Mouse (Mus musculus) thymus, adult 2 months (tissue): ENCODE data around the gene Tbc1d32. TPM values are rescaled to one million over a fixed set of nuclear protein-coding genes. Genes with fewer than 3 reads are reported as not detected.

ENCODE experiments used
- DNase-seq: peaks from one replicate; pipeline ENCODE4 v3.0.0; 2021
- H3K27ac ChIP-seq: fragments of 200-500 bp; 2 replicates; pipeline ENCODE4 v1.5.1; 2012; ENCODE audit warnings: low read length, control low read depth; ENCODE audit not compliant: control insufficient read depth, insufficient read depth
- H3K27me3 ChIP-seq: fragments of 200-500 bp; 2 replicates; pipeline ENCODE4 v1.6.1; 2012; ENCODE audit warnings: mild to moderate bottlenecking, low read length, moderate library complexity, mixed read lengths; ENCODE audit not compliant: control insufficient read depth, insufficient read depth
- H3K36me3 ChIP-seq: fragments of 200-500 bp; 2 replicates; pipeline ENCODE4 v1.6.1; 2012; ENCODE audit warnings: mild to moderate bottlenecking, low read length, moderate library complexity; ENCODE audit not compliant: control insufficient read depth, insufficient read depth
- H3K4me1 ChIP-seq: fragments of 200-500 bp; replicated peaks from 2 replicates; pipeline ENCODE4 v1.6.1; 2012; ENCODE audit warnings: low read length; ENCODE audit not compliant: control insufficient read depth, insufficient read depth
- H3K4me3 ChIP-seq: fragments of 200-500 bp; 2 replicates; pipeline ENCODE4 v1.5.1; 2012; ENCODE audit warnings: mild to moderate bottlenecking, low read length, control low read depth, moderate library complexity; ENCODE audit not compliant: control insufficient read depth, insufficient read depth
- CTCF ChIP-seq: fragments of 200-500 bp; IDR thresholded peaks from 2 replicates; pipeline ENCODE4 v1.5.1; 2012; ENCODE audit warnings: mild to moderate bottlenecking, control low read depth, low read length, moderate library complexity, borderline replicate concordance; ENCODE audit not compliant: control insufficient read depth, poor library complexity, insufficient read depth; ENCODE audit errors: extremely low read depth
- POLR2A ChIP-seq: fragments of 200-500 bp; IDR thresholded peaks from 2 replicates; pipeline ENCODE4 v1.6.1; 2012; ENCODE audit warnings: mild to moderate bottlenecking, low read length, control low read depth, moderate library complexity; ENCODE audit not compliant: control insufficient read depth, poor library complexity, insufficient read depth; ENCODE audit errors: extremely low read depth
- WGBS: fragments of 180-500 bp; shearing (Covaris S2); methylation state at CpG from one replicate; pipeline ENCODE4 v1.1.7; 2018; 5-methylcytosine and 5-hydroxymethylcytosine counted together
- polyA plus RNA-seq: library from polyadenylated mRNA; depleted of rRNA; stranded (reverse); fragments of >200 nt; gene quantifications from 2 replicates; pipeline ENCODE4 v1.2.3, GENCODE M21; 2012

The Tbc1d32 gene
- polyA plus RNA-seq, 1 experiment, result 0.54 TPM

DNA sequence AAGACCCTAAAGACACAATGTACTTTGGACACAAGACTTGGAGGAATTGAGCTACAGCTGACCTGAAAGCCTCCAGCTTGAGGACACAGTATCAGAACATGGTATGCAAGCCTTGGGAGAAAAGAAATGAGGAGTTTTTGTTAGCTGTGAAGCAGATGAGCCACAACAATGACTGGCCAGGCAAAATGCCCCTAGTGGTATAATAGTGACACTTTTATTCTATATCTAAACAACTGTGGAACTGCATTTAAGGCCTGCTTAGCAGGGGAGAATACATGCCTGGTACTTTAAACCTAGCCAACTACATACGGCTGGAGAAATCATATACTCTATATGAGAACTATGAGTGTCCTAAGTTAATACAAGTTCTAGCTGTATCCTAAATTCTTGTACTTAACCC lies 101.5 kb downstream of the Tbc1d32 start:
- no peak for TF ChIP-seq CTCF
- TF ChIP-seq POLR2A, result no peak
- no peaks in the 10 kb centered on the region for H3K4me1 ChIP-seq
- H3K4me3 ChIP-seq, result no peak overlapping the region
- no peak overlapping the region for H3K27ac ChIP-seq
- no peak for DNase-seq
- 93% methylated on average over 1 of the region's 1 CpGs for whole genome bisulfite sequencing
- no peaks in the 10 kb centered on the region for H3K36me3 ChIP-seq
- H3K27me3 ChIP-seq, result no peaks in the 10 kb centered on the region

DNA sequence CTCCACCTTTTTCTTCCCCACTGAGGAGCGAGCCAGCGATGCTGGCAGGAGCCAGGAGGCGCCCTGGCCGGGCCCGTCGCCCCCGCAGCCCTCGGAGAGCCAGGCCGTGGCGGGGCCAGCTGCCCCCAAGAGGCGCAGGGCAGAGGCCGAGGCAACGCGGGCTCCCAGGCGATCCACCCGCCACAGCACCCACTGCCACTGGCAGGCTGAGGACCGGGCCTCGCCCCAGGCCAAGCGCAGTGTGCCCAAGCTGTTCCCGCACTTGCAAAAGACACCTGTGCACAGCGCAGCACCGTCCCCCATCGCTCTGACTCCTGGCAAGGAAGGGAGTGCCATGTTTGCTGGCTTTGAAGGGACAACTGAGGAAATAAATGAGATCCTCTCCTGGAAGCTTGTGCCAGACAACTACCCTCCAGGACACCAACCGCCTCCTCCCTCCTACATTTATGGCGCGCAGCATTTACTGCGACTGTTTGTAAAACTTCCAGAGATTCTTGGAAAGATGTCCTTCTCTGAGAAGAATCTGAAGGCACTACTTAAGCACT lies 112.8 kb downstream of the Tbc1d32 start:
- no peak overlapping the region for H3K27ac ChIP-seq

DNA sequence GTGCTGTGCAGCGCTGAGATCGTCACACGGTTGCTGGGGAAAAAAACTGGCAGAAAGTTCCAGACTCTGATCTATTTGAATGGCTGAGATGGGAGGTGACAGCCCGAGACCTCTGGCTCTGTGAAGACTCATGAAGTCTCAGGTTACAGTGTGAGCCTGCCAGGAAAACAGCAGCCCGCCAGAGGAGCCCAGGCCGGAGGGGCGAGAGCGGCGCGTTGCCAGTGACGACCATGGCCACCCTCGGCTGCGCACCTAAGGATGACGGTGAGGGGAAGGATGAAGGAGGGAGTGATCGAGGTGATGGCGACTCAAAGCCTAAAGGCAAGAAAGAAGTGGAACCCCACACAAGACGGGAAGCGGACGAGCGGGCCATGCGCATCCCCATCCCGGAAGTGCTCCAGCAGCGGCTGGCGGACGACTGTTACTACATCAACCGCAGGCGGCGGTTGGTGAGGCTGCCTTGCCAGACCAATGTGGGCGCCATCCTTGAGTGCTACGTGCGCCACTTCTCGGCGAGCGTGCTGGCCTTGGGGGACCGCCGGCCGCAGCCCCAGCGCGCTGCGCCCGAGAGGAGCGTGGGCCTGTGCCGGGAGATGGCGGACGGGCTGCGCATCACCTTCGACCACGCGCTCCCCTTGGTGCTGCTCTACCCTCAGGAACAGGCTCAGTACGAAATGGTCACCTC lies 113.4 kb downstream of the Tbc1d32 start:
- 0 out of 2 replicates have a peak, but pooled peaks have one; percentile 55 for TF ChIP-seq CTCF
- peak; percentile 46; the same call in 1 of the 2 replicates for TF ChIP-seq POLR2A
- Histone ChIP-seq H3K27me3 (no peaks in the 10 kb centered on the region), H3K4me3 (peak overlapping the region; percentile 96), H3K36me3 (no peaks in the 10 kb centered on the region), H3K27ac (no peak overlapping the region), H3K4me1 (peaks cover 7% of the 10 kb centered on the region)
- WGBS, result 17% methylated on average over 50 of the region's 50 CpGs
- peak; percentile 66 for DNase-seq

More for the DNA sequence above, 112.8 kb downstream of the Tbc1d32 start:
- no peaks in the 10 kb centered on the region for H3K36me3 ChIP-seq
- TF ChIP-seq CTCF (no peak), POLR2A (no peak)
- no peaks in the 10 kb centered on the region for H3K27me3 ChIP-seq
- DNase-seq, result peak; percentile 33
- WGBS, result 67% methylated on average over 27 of the region's 27 CpGs
- peaks cover 7% of the 10 kb centered on the region for H3K4me1 ChIP-seq
- H3K4me3 ChIP-seq, result peak overlapping the region; percentile 96

DNA sequence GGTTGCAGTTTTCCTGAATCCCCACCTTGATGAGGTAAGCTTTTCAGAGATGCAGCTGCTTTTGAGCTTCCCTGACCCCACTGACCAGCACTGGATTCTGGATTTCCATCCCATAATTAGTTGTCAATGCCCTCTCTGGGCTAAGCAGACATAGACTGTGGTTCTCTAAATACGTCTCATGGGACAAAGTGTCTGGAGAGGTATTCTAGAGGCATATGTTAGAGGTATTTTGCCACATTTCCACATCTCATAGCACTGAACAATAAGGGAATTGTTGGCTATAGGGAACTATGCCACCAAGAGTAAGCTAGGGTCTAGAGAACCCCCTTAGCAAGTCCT lies 121.5 kb downstream of the Tbc1d32 start:
- Histone ChIP-seq H3K27ac (no peak overlapping the region), H3K4me3 (peak overlapping the region; percentile 54), H3K36me3 (no peaks in the 10 kb centered on the region), H3K4me1 (no peaks in the 10 kb centered on the region), H3K27me3 (no peaks in the 10 kb centered on the region)
- no peak for DNase-seq
- 20% methylated on average over 1 of the region's 1 CpGs for WGBS
- no peak for TF ChIP-seq CTCF
- TF ChIP-seq POLR2A, result no peak

DNA sequence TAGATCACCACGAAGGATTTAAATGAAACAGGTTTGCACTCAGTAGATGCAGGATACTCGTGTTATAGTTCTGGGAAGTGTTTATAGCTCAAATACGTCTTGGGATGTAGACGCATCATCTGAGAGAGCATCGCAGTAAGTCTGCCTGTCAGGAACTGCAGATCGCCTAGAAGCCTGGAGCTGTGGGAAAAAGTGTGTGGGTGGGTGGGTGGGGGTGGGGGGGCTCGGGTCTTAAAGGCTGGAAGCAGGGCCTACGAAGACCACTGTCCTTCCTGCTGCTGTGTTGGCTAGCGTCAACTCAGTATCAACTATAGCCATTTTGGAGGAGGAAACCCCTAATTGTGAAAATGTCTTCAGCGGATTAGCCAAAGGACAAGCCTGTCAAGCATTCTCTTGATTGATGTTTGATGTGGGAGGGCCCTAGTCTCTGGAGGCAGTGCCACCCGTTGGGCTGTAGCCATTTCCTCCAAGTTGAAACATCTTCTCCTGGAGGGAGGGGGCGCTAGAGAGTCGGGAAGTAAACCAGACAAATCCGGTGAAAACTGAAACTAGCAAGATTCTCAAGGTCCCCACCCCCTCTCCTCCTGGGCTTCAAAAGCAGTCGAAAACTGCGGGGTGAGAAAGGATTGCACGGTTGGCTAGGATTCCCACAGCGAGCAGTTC lies 122.0 kb downstream of the Tbc1d32 start, which contains the start of gene Msl3l2:
Msl3l2 (plus strand) TSS at position 585 of the 663 bp plus-strand sequence.
- WGBS, result 43% methylated on average over 18 of the region's 18 CpGs
- peak within 1 kb of the TSS; percentile 54 for H3K4me3 ChIP-seq
- no peaks in the 10 kb centered on the region for H3K27me3 ChIP-seq
- H3K36me3 ChIP-seq, result no peaks in the 10 kb centered on the region
- peak; percentile 92 for DNase-seq
- H3K4me1 ChIP-seq, result no peaks in the 10 kb centered on the region
- no peak within 1 kb of the TSS for H3K27ac ChIP-seq
- TF ChIP-seq CTCF (no peak), POLR2A (no peak)

DNA sequence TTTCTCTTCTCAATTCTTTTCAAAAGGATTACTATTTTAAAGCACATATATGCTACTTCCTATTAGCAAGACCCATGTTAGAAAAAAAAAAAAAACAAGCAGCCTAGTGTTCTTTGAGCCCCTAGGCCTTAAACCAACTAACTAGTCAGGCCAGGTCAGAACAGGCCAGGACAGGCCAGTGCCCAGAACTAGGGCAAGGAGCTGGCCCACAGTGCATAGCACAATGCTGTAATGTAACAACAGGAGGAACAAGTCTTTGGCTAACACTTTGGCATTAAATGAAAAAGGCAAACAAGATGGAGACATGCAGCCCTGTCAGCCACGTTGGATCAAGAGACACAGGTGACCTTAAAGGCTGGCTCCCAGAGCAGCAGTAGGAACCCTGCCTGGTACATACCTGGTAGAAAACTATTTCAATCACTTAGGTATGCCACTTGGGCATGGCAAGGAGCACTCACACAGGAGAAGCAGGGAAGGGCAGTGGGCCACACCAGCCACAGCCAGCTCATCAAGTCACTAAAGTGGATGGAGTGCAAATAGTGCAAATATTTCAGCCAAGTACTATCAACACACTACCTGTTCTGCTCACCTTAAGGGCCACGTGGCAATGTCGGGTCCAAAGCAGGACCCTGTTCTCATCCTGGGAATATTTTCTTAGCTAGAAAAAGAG lies 128.7 kb downstream of the Tbc1d32 start:
- 98% methylated on average over 3 of the region's 3 CpGs for WGBS
- no peak for TF ChIP-seq POLR2A
- no peak for TF ChIP-seq CTCF
- no peak overlapping the region for H3K27ac ChIP-seq
- no peaks in the 10 kb centered on the region for H3K36me3 ChIP-seq
- H3K4me1 ChIP-seq, result no peaks in the 10 kb centered on the region
- H3K4me3 ChIP-seq, result no peak overlapping the region
- no peak for DNase-seq
- H3K27me3 ChIP-seq, result no peaks in the 10 kb centered on the region
